Mouse (Mus musculus) left cerebral cortex, adult 8-10 months (tissue): ENCODE results near the gene Ergic3. TPM values are rescaled to one million over a fixed set of nuclear protein-coding genes. Genes with fewer than 3 reads are reported as not detected.

ENCODE experiments used
- DNase-seq, 2 experiments: peaks; one replicate each; pipeline ENCODE4 v3.0.0; 2022; ENCODE audit warnings: low spot score in 2 of 2
- total RNA-seq, 4 experiments: library from RNA; stranded (reverse); gene quantifications; 2 replicates each; pipeline ENCODE4 v1.2.4; 2022

Gene Ergic3
- total RNA-seq: 100 to 1,000 TPM; 207 to 236 (median 220) TPM

DNA sequence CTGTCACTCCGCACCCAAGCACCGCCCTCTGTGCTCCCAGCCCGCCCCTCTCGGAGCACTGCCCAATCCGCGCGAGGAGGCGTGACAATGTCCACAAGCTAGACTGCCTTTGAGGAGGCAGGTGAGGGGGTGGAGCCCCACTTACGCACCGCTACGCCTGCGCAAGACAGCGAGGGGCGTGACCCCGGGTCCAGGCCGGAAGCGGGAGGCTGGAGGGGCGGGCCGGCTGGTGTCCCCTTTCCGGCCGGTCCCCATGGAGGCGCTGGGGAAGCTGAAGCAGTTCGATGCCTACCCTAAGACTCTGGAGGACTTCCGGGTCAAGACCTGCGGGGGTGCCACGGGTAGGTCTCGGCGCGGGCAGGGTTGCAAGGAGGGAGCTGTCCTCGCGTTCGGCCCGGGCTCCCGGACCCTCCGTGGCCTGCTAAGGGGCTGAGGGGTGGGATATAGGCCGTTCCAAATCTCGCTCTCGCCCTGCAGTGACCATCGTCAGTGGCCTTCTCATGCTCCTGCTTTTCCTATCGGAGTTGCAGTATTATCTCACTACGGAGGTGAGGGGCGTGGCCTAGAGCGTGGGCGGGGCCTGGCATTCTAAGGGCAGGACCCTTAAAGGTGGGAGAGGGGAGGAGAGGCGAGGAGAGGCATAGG, at the start of gene Ergic3, which contains the start of gene 6430550D23Rik:
TSS of gene Ergic3 (plus strand) at position 158 of the 645 bp plus-strand sequence.
TSS of gene 6430550D23Rik (minus strand) at position 90 of the 645 bp plus-strand sequence.
- peak; percentile 89 to 98 for DNase-seq

DNA sequence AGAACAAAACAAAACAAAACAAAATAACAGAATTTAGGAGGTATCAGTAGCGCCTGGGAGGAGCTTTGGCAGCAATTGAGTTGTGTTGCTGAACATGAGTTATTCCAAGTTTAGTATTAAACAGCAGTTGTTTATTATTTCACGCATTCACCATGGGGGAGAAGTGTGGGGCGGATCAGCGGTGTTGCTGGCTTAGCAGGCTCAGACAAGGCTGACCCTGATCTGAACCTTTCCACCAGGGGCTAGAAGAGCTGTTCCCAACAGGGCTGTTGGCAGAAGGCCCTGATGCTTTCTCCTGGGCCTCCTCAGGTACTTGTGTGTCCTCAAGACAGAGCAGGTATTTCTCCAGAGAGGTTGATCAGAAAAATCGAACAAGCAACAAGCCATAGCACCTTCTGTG, 47.9 kb upstream of the Ergic3 start:
- no peak for DNase-seq

DNA sequence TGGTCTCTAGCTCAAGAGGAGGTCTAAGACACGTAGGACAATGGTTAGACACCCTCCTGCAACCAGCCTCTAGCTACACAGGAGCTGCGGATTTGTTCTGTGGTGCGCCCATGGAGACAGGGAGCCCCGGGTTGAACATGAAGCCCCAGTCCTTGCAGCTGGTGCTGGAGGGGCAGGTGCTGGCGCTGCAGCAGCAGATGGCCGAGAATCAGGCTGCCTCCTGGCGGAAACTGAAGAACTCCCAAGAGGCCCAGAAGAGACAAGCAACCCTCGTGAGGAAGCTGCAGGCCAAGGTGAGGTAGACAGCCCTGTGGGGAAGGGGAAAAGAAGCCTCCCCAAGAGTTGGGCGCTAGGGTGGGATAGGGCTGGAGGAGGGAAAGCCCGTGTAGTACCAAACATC, 46.0 kb upstream of the Ergic3 start:
- no peak for DNase-seq

DNA sequence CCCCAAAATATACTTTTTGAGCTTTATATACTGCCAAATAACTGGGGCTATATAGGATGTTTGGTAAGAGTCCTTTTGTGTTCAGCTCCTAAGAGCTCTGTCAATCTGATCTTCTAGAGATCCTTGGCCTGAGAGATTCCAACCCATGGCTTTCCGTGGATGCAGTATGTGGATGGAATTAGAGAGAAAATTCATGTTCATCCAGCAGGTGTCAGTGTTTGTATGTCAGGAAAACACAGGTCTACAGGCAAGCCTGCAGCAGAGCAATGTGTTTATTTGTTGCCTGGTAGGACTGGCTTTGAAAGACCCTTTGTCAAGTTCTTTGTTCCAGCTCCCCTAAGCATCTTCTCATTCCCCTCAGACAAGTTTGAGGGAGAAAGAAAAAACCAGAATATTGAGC, 44.9 kb upstream of the Ergic3 start:
- DNase-seq: no peak

DNA sequence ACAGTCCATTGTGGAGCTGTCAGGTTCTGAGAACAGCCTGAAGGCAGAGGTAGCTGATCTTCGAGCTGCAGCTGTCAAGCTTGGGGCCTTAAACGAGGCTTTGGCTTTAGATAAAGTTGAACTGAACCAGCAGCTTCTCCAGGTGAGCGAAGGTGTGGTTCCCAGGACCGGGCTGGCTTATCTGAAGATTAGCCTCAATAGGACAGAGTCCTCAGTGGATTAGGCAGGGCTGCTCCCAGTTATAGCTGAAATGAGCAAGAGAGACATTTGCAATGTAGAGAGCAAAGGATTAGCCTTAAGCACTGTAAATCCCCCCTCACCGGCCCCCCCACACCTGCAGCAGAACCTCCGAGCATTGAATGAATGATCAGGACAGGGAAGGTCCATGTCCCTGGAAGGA, 34.5 kb upstream of the Ergic3 start:
- no peak for DNase-seq

DNA sequence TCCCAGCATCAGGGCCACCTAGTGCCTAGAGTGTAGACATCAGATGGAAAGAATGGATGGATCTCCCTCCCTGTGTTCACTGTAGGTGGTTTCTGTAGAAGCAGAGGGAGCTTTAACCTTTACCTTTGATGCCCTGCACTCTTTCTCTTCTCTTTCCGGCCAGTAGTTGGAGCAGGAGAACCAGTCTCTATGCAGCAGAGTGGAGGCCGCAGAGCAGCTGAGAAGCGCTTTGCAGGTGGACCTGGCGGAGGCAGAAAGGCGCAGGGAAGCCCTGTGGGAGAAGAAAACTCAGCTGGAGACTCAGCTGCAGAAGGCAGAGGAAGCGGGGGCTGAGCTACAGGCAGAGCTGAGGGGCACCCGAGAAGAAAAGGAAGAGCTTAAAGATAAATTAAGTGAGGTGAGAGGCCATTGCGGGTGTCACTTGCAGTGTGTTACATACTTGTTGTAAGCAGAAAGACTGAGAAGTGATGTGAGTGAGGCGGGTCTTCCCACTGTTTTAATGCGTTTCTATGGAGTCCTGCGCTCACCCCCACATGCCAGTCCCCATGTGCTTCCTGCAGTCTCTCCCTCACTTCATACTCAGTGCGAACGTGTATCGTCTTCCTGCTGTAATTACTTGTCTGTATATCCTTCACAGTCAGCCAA, 33.6 kb upstream of the Ergic3 start:
- no peak for DNase-seq

DNA sequence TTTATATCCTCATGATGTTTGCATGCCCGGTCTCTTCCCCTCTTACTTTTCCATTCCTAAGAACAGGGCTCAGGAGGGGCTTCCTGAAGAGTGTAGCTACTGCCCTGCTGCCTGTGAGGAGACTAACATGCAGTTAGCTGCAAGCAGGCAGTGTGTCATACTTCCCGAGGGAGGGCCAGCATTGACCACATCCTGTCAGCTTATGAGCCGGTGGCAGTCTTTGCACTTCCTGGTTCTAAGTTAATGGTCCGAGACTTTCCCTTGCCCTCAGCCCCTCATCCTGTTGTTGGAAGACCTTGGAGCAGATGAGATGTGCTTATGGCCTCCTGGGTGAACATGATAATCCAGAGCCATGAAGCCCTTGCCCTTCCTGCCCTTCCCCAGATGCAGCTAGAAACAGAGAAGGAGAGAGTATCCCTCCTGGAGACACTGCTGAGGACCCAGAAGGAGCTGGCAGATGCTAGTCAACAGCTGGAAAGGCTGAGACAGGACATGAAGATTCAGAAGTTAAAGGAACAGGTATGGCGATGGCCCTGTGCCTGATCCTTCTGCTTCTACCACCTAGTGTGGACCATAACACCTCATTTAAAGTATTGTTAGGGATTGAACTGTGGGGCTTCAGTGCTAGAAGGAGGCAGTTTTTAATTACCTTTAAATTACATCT, 28.4 kb upstream of the Ergic3 start:
- DNase-seq: no peak

DNA sequence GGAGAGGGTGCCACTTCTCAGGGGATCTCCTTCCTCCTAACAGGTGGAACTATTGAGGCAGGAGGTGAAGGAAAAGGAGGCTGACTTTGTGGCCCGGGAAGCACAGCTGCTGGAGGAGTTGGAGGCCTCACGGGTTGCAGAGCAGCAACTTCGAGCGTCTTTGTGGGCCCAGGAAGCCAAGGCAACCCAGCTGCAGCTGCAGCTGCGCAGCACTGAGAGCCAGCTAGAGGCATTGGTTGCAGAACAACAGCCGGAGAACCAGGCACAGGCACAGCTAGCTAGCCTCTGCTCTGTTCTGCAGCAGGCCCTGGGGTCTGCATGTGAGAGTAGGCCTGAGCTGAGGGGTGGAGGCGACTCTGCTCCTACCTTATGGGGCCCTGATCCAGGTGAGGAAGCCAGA, 22.1 kb upstream of the Ergic3 start:
- no peak for DNase-seq

DNA sequence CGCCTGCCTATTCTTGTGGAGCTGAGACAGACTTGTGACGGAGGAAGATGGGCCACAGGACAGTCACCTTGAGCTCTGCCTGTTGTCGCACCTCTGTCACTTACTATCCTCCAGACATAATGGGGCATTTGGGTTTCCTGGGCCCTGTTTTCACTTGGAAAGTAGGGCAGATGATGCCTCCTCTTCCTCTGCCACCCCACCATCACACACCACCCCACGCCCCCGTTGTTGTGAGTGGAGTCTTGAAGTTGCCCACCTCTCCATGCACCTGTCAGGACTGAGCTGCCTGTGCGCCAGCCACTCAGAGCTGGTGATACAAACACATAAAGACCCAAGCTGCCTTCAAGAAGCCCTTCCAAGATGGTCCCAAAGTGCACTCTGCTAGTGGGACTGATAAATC, 20.7 kb upstream of the Ergic3 start:
- no peak for DNase-seq

DNA sequence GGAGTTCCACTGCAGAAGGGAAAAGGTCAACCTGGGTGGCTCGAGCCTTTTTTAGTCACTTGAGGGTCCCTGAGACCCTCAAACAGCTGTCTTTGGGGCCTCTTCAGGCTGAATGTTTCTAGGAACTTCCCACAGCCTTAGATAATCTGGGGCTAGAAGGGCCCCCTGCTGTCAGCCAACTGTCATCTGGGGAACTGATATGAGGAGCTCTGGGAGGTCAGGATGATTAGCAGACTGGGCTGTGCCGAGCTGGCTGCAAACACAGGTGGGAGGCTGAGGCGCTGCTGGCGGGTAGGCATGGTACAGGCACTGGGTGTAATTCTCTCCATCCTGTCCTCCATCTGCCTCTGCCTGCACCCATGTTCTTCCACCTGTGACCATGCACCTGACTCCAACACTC, 18.8 kb upstream of the Ergic3 start:
- no peak for DNase-seq

DNA sequence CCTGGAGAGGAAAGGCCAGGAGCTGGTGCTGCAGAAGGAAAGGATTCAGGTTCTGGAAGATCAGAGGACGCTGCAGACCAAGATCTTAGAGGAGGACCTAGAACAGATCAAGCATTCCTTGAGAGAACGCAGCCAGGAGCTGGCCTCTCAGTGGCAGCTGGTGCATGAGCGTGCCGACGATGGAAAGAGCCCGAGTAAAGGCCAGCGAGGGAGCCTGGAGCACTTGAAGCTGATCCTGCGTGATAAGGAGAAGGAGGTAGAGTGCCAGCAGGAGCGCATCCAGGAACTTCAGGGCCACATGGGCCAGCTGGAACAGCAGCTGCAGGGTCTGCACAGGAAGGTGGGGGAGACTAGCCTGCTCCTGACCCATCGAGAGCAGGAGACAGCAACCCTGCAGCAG, 16.7 kb upstream of the Ergic3 start:
- DNase-seq: no peak

DNA sequence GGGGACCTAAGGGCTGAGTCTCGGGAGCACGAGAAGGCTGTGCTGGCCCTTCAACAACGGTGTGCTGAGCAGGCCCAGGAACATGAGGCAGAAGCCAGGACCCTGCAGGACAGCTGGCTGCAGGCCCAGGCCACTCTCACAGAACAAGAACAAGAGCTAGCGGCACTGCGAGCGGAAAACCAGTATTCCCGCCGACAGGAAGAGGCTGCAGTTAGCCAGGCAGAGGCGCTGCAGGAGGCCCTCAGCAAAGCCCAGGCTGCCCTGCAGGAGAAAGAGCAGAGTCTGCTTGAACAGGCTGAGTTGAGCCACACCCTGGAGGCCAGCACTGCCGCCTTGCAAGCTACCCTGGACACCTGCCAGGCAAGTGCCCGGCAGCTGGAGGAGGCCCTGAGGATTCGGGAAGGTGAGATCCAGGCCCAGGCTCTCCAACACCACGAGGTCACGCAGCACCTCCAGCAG, 16.0 kb upstream of the Ergic3 start:
- DNase-seq: peak in 1 of 2 experiments; percentile 42

DNA sequence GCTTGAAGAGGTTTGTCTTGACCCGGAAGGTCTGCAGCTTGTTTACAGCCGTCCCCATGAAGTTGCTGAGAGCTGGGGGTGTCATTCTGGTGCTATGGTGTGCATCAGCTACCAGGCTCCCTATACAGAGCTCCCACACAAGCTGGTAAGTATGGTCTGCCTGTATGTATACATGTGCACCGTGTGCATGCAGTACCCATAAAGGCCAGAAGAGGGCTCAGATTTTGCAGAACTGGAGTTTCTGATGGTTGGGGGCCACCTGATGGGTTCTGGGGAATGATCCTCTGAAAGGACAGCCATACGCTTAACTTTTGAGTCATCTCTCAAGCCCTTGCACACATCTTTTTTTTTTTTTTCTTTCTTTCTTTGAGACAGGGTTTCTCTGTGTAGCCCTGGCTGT, 2.5 kb upstream of the Ergic3 start:
- DNase-seq: no peak

DNA sequence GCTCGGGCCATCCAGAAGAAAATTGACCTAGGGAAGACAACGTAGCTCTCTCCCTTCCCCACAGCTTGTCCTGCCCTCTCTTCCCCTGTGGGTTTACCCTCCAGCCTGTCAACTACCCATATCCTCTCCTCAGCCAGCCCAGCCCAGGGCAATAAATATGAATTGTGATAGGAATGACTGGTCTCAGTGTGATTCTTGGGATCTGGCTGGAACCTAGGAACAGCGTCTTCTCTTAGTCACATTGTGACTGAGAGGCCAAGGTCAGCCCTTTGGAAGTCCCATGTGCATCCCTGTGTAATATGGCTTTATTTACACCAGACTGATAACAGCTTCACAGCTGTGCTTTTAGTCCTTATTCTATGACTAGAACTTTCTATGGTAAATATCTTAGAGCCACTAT, 10.3 kb downstream of the Ergic3 start:
- no peak for DNase-seq

DNA sequence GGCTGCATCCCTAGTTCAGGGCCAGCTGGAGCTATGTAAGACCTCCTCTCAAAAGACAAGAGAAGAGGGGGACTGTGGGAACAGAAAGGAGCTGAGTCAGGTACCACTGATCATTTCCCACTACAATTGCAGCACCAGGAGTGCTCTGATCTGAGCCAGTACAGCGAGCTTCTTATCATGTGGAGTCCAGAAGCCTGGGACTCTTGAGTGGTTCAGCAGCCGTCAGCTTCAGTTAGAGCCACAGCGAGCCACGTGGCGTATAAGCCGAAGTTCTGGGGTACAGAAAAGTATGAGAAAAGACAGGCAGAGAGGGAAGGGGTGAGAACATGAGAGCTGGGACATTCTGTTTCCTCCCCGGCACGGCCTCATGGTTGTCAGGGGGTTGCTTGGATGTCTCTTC, 13.4 kb downstream of the Ergic3 start:
- DNase-seq: no peak

DNA sequence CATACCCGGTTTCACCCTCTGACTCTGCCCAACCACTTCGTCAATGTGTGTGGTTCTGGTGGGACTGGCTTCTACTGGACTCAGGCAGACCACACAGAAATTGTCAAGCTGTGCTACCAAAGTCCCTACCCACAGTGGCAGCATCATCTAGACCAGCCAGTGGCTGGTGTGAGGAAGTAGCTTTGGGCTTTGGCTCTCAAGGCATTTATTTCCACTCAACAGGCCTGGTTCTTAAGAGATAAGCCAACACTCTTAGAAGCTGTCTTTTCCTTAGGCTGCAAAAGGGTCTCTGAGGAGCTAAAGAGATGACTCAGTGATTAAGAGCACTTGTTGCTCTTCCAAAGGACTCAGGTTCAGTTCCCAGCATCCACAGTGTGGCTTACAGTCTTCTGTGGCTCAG, 13.9 kb downstream of the Ergic3 start:
- no peak for DNase-seq

DNA sequence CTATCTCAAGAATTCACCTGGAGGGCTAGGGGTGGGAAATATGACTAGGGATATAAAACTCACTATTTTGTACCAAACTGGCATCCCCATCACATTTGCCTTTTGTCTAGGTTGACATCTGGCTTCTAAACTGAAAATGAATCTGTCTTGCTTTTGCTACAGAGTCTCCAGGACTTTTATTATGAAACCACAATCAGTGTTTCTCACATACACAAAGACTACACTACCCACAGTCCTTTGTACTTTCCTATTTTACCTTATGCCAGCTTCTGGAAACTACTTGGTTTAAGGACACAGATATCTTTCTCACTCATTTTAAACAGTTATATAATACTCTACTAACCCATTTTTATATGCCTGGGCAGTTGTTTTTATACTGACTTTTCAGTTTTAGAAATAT, 17.6 kb downstream of the Ergic3 start:
- no peak for DNase-seq

DNA sequence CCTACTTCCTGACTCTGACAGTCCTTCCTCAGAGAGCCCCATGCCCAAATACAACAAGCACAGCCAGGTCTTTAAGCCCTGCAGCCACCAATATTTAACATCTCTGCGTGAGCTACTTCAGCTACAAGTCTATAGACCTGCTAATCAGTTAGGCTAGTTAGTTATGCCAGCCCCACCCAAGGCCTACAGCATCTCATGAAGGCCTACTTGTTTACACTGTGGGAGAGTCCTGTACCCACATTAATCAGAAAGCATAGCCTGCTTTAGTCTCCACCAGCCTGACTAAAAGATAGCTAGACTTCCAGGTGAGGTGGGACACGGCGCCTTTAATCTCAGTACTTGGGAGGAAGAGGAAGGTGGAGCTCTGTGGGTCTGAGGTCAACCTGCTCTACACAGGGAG, 31.5 kb downstream of the Ergic3 start:
- DNase-seq: no peak

DNA sequence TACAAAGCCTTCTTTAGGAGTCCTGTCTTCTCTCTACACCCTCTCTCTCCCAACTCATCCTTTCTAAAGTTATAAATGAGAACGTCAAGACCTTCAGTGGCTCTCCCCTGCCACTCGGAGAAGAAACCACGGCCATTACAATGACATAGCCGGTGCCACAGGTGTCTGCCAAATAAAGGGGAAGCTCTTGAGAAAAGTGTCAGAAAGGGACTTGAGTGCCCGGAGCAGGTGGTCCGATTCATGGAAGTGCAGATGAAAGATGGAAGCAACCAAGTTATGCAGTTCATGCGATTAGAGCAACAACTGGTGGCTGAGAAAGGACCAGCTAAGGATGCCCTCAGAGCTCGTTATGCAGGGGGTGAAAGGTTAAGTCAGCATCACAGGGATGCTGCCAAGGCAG, 35.1 kb downstream of the Ergic3 start:
- no peak for DNase-seq

DNA sequence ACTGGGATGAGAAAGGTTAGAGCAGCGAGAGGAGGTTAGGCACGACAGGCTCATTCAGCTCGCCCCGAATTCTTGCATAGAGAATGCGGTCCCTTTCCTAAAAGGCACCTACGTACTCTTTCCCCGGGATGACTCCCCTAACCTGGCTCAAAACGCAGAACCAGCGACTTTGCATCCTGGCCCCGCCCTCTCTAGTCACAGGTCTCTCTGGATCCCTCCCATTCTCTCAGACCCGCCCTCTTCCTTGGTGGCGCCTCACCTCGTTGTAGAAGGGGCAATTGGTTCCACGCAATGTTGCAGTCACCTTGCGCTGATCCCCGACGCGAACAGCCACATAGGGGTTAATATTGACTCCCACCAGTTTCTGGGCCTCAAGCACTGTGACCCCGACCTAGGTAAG, 40.1 kb downstream of the Ergic3 start:
- no peak for DNase-seq

DNA sequence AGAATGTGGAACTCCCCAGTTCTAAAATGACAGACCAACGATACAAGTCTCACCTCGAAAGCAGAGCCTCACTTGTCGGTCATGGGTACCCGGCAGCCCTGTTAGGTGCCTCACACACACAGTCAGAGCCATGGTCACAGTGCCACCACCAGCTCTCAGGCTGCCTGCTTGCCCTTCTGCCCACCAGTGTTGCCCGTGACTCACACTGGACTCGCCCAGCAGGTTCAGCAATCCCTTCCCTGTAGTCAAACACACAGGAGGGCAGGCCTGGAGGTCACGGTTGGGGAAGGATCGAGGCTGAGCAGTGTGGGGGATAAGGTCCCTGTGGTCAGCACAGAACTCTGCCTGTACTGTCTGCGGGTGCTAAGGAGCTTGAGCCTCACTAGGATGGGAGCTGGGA, 45.0 kb downstream of the Ergic3 start, which contains the start of gene Fer1l4:
TSS of gene Fer1l4 (minus strand) at position 132 of the 400 bp plus-strand sequence.
- no peak for DNase-seq
